Mouse (Mus musculus): ENCODE data around the gene Lpin1.

DNA sequence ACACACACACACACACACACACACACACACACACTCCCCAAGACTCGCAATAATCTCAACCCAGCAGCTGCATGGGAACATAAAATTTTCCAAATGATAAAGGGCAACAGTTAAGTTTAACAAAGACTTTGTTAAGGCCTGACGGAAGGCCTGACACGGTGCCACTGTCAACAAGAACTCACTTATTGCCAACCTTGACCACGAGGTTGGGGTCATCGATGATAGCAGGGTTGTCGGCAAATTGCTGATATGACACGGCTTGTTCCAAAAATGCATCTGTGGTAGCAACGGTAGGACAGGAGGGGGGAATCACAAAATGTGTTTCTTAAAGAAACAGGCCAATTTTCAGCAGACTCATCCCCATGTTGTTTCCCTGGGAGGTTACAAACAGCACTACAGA lies 48.6 kb downstream of the Lpin1 start:
- TF ChIP-seq CTCF (IDR thresholded peaks at IDR 0.05; ENCODE audit: low read depth) (no peak), EP300 (IDR thresholded peaks at IDR 0.05; ENCODE audit: low read depth) (no peak)

Measured in liver, postnatal 0 days (tissue).